Mouse (Mus musculus): ENCODE data around the gene Adamts20. TPM values are rescaled to one million over a fixed set of nuclear protein-coding genes. Genes with fewer than 3 reads are reported as not detected.
A peak's percentile ranks its signal among the peaks of the same experiment; 100 is the strongest.

Adamts20 gene
- polyA plus RNA-seq, 1 experiment from 2014 or later, result 5.0 TPM

GRCm38 (mm10) chr15:94427482-94428214, 37.6 kb downstream of the Adamts20 start:
- Histone ChIP-seq H3K4me1 (ENCODE audit: insufficient read depth) (no peaks in the 10 kb centered on the region), H3K4me2 (no peak overlapping the region), H3K9ac (no peak overlapping the region), H3K36me3 (ENCODE audit: insufficient read depth) (no peaks in the 10 kb centered on the region), H3K27me3 (ENCODE audit: insufficient read depth, low read length) (no peaks in the 10 kb centered on the region), H3K4me3 (ENCODE audit: low read depth, low read length) (no peak overlapping the region), H3K27ac (ENCODE audit: low read depth) (no peak overlapping the region), H3K9me3 (ENCODE audit: low read depth, low read length) (no peaks in the 10 kb centered on the region)
- 74% methylated on average over 9 of the region's 9 CpGs for WGBS
- no peak for TF ChIP-seq CTCF (IDR thresholded peaks at IDR 0.05; ENCODE audit: low read depth)
- no peak for DNase-seq
- no peak for ATAC-seq (ENCODE audit: insufficient read depth)

GRCm38 (mm10) chr15:94420526-94420925, 44.7 kb downstream of the Adamts20 start:
- DNase-seq, result peak; percentile 76
- Histone ChIP-seq H3K4me1 (ENCODE audit: insufficient read depth) (no peaks in the 10 kb centered on the region), H3K9me3 (ENCODE audit: low read depth, low read length) (no peaks in the 10 kb centered on the region), H3K36me3 (ENCODE audit: insufficient read depth) (no peaks in the 10 kb centered on the region), H3K4me3 (ENCODE audit: low read depth, low read length) (no peak overlapping the region), H3K27ac (ENCODE audit: low read depth) (no peak overlapping the region), H3K4me2 (peak overlapping the region; percentile 0; the same call in 1 of the 2 replicates), H3K9ac (no peak overlapping the region), H3K27me3 (ENCODE audit: insufficient read depth, low read length) (no peaks in the 10 kb centered on the region)
- WGBS, result 22% methylated on average over 6 of the region's 6 CpGs
- peak; percentile 78; the same call in 1 of the 2 replicates for ATAC-seq (ENCODE audit: insufficient read depth)
- no peak for TF ChIP-seq CTCF (IDR thresholded peaks at IDR 0.05; ENCODE audit: low read depth)

- H3K27me3 ChIP-seq (ENCODE audit: insufficient read depth, low read length), result no peaks in the 10 kb centered on the region
- ATAC-seq (ENCODE audit: insufficient read depth), result no peak
- no peak overlapping the region for H3K27ac ChIP-seq (ENCODE audit: low read depth)
- H3K4me1 ChIP-seq (ENCODE audit: insufficient read depth), result no peaks in the 10 kb centered on the region
- no peak overlapping the region for H3K9ac ChIP-seq
- TF ChIP-seq CTCF (IDR thresholded peaks at IDR 0.05; ENCODE audit: low read depth), result no peak
- no peak overlapping the region for H3K4me3 ChIP-seq (ENCODE audit: low read depth, low read length)
- H3K4me2 ChIP-seq, result no peak overlapping the region
- no peaks in the 10 kb centered on the region for H3K36me3 ChIP-seq (ENCODE audit: insufficient read depth)
- no peak for DNase-seq
- 91% methylated on average over 9 of the region's 9 CpGs for WGBS
- H3K9me3 ChIP-seq (ENCODE audit: low read depth, low read length), result no peaks in the 10 kb centered on the region
Observed at GRCm38 (mm10) chr15:94419167-94419566, 46.1 kb downstream of the Adamts20 start.

GRCm38 (mm10) chr15:94418427-94418826, 46.8 kb downstream of the Adamts20 start:
- Histone ChIP-seq H3K4me3 (ENCODE audit: low read depth, low read length) (no peak overlapping the region), H3K4me1 (ENCODE audit: insufficient read depth) (no peaks in the 10 kb centered on the region), H3K9me3 (ENCODE audit: low read depth, low read length) (no peaks in the 10 kb centered on the region), H3K9ac (no peak overlapping the region), H3K27me3 (ENCODE audit: insufficient read depth, low read length) (no peaks in the 10 kb centered on the region), H3K36me3 (ENCODE audit: insufficient read depth) (no peaks in the 10 kb centered on the region), H3K4me2 (no peak overlapping the region), H3K27ac (ENCODE audit: low read depth) (no peak overlapping the region)
- ATAC-seq (ENCODE audit: insufficient read depth), result no peak
- no peak for TF ChIP-seq CTCF (IDR thresholded peaks at IDR 0.05; ENCODE audit: low read depth)
- WGBS, result 82% methylated on average over 5 of the region's 5 CpGs
- no peak for DNase-seq

- no peaks in the 10 kb centered on the region for H3K9me3 ChIP-seq (ENCODE audit: low read depth, low read length)
- no peaks in the 10 kb centered on the region for H3K36me3 ChIP-seq (ENCODE audit: insufficient read depth)
- H3K27me3 ChIP-seq (ENCODE audit: insufficient read depth, low read length), result no peaks in the 10 kb centered on the region
- H3K9ac ChIP-seq, result no peak overlapping the region
- no peak overlapping the region for H3K27ac ChIP-seq (ENCODE audit: low read depth)
- no peak overlapping the region for H3K4me3 ChIP-seq (ENCODE audit: low read depth, low read length)
- ATAC-seq (ENCODE audit: insufficient read depth) (peak; percentile 74), DNase-seq (peak; percentile 77)
- H3K4me2 ChIP-seq, result no peak overlapping the region
- H3K4me1 ChIP-seq (ENCODE audit: insufficient read depth), result no peaks in the 10 kb centered on the region
- 34% methylated on average over 18 of the region's 18 CpGs for WGBS
- no peak for TF ChIP-seq CTCF (IDR thresholded peaks at IDR 0.05; ENCODE audit: low read depth)
Observed at GRCm38 (mm10) chr15:94417216-94418155, 47.7 kb downstream of the Adamts20 start.

GRCm38 (mm10) chr15:94409832-94410231, 55.4 kb downstream of the Adamts20 start:
- WGBS, result 80% methylated on average over 7 of the region's 7 CpGs
- no peaks in the 10 kb centered on the region for H3K4me1 ChIP-seq (ENCODE audit: insufficient read depth)
- H3K4me2 ChIP-seq, result no peak overlapping the region
- no peaks in the 10 kb centered on the region for H3K9me3 ChIP-seq (ENCODE audit: low read depth, low read length)
- H3K4me3 ChIP-seq (ENCODE audit: low read depth, low read length), result no peak overlapping the region
- no peaks in the 10 kb centered on the region for H3K27me3 ChIP-seq (ENCODE audit: insufficient read depth, low read length)
- no peak overlapping the region for H3K9ac ChIP-seq
- ATAC-seq (ENCODE audit: insufficient read depth), result no peak
- DNase-seq, result peak; percentile 19
- no peak for TF ChIP-seq CTCF (IDR thresholded peaks at IDR 0.05; ENCODE audit: low read depth)
- no peak overlapping the region for H3K27ac ChIP-seq (ENCODE audit: low read depth)
- no peaks in the 10 kb centered on the region for H3K36me3 ChIP-seq (ENCODE audit: insufficient read depth)

GRCm38 (mm10) chr15:94406364-94406763, 58.9 kb downstream of the Adamts20 start:
- no peaks in the 10 kb centered on the region for H3K9me3 ChIP-seq (ENCODE audit: low read depth, low read length)
- H3K27ac ChIP-seq (ENCODE audit: low read depth), result no peak overlapping the region
- H3K4me2 ChIP-seq, result no peak overlapping the region
- no peak for TF ChIP-seq CTCF (IDR thresholded peaks at IDR 0.05; ENCODE audit: low read depth)
- DNase-seq (peak; percentile 11), ATAC-seq (ENCODE audit: insufficient read depth) (no peak)
- no peak overlapping the region for H3K4me3 ChIP-seq (ENCODE audit: low read depth, low read length)
- 27% methylated on average over 2 of the region's 2 CpGs for WGBS
- 0 out of 2 replicates have a peak, but pooled peaks cover 3% of the 10 kb centered on the region for H3K4me1 ChIP-seq (ENCODE audit: insufficient read depth)
- peaks cover 12% of the 10 kb centered on the region for H3K27me3 ChIP-seq (ENCODE audit: insufficient read depth, low read length)
- H3K9ac ChIP-seq, result no peak overlapping the region
- no peaks in the 10 kb centered on the region for H3K36me3 ChIP-seq (ENCODE audit: insufficient read depth)

All from lung, embryonic 14.5 days (tissue).